Mouse (Mus musculus) intestine, postnatal 0 days (tissue): ENCODE data around the gene Apbb2. TPM values are rescaled to one million over a fixed set of nuclear protein-coding genes. Genes with fewer than 3 reads are reported as not detected.

ENCODE experiments used
- ATAC-seq: fragments of 200-750 bp; cut with Nextera tagmentation; 2 replicates; pipeline ENCODE4 v1.8.0; 2017; ENCODE audit warnings: mild to moderate bottlenecking, moderate TSS enrichment, moderate library complexity
- H3K27ac ChIP-seq: fragments of 300-500 bp; sonication (generic); 2 replicates; pipeline ENCODE4 v1.5.1; 2014; ENCODE audit warnings: mild to moderate bottlenecking, low read depth, low read length, moderate library complexity
- H3K27me3 ChIP-seq: fragments of 300-500 bp; sonication (generic); replicated peaks from 2 replicates; pipeline ENCODE4 v1.6.1; 2014; ENCODE audit warnings: low read length, mixed read lengths; ENCODE audit not compliant: control insufficient read depth, insufficient read depth
- H3K36me3 ChIP-seq: fragments of 300-500 bp; sonication (generic); 2 replicates; pipeline ENCODE4 v1.6.1; 2014; ENCODE audit warnings: mild to moderate bottlenecking, moderate library complexity; ENCODE audit not compliant: control insufficient read depth, insufficient read depth
- H3K4me1 ChIP-seq: fragments of 300-500 bp; sonication (generic); replicated peaks from 2 replicates; pipeline ENCODE4 v1.6.1; 2014; ENCODE audit warnings: antibody characterized with exemption, low read length, mixed read lengths; ENCODE audit not compliant: control insufficient read depth, insufficient read depth
- H3K4me2 ChIP-seq: fragments of 300-500 bp; sonication (generic); replicated peaks from 2 replicates; pipeline ENCODE4 v1.6.1; 2014; ENCODE audit warnings: low read depth, mild to moderate bottlenecking, moderate library complexity
- H3K4me3 ChIP-seq: fragments of 300-500 bp; sonication (generic); 2 replicates; pipeline ENCODE4 v1.5.1; 2014; ENCODE audit warnings: low read depth, low read length
- H3K9ac ChIP-seq: fragments of 300-500 bp; sonication (generic); 2 replicates; pipeline ENCODE4 v1.6.1; 2014; ENCODE audit warnings: mild to moderate bottlenecking, low read depth, low read length
- H3K9me3 ChIP-seq: fragments of 300-500 bp; sonication (generic); 2 replicates; pipeline ENCODE4 v1.6.1; 2016; ENCODE audit warnings: mixed run types; ENCODE audit not compliant: control insufficient read depth
- CTCF ChIP-seq: sonication (generic); IDR thresholded peaks from 2 replicates; pipeline ENCODE4 v1.5.1; 2016; ENCODE audit warnings: low read depth, mild to moderate bottlenecking, control low read depth, antibody characterized with exemption, moderate library complexity
- WGBS: fragments of 180-500 bp; shearing (Covaris S2); extraction: QIAGEN DNeasy Blood & Tissue Kit; methylation state at CpG from one replicate; pipeline ENCODE4 v1.1.7; 2014; 5-methylcytosine and 5-hydroxymethylcytosine counted together
- polyA plus RNA-seq: library from polyadenylated mRNA; unstranded; fragments of >200 nt; fragmentation: Nextera tagmentation; extraction: Ambion mirVana; gene quantifications from 2 replicates; pipeline ENCODE4 v1.2.1, GENCODE M21; 2015

Apbb2 gene
- polyA plus RNA-seq, 1 experiment from 2014 or later = 18.7 TPM

DNA sequence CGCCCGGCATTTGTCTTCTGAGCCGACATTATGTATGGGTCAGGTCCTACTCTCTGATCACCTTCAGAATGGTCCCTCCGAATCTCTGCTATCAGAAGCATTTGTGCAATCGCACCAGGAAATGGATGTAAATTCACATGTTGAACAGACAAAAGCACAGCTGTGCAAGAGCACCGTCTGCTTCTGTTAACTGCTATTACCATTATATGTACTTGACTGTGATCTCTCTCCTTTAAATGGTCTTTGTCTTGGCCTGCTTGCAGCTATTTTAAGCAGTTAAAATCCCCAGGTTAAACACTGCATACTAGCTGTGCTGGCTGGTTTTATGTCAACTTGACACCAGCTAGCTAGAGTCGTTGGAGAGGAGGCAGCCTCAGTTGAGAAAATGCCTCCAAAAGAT, 132.6 kb downstream of the Apbb2 start:
- H3K9me3 ChIP-seq = no peaks in the 10 kb centered on the region
- ATAC-seq = no peak
- 67% methylated on average over 7 of the region's 7 CpGs for WGBS
- no peak for TF ChIP-seq CTCF
- H3K4me1 ChIP-seq = no peaks in the 10 kb centered on the region
- no peak overlapping the region for H3K4me2 ChIP-seq
- no peak overlapping the region for H3K9ac ChIP-seq
- no peaks in the 10 kb centered on the region for H3K27me3 ChIP-seq
- H3K4me3 ChIP-seq = no peak overlapping the region
- H3K27ac ChIP-seq = no peak overlapping the region
- H3K36me3 ChIP-seq = no peaks in the 10 kb centered on the region

- Histone ChIP-seq H3K27ac (no peak overlapping the region), H3K4me1 (no peaks in the 10 kb centered on the region), H3K4me2 (no peak overlapping the region), H3K9ac (no peak overlapping the region), H3K36me3 (no peaks in the 10 kb centered on the region), H3K27me3 (no peaks in the 10 kb centered on the region), H3K4me3 (no peak overlapping the region), H3K9me3 (no peaks in the 10 kb centered on the region)
- WGBS = 76% methylated on average over 10 of the region's 10 CpGs
- no peak for TF ChIP-seq CTCF
- no peak for ATAC-seq
Observed at GRCm38 (mm10) chr5:66476266-66476665, 142.3 kb downstream of the Apbb2 start.

DNA sequence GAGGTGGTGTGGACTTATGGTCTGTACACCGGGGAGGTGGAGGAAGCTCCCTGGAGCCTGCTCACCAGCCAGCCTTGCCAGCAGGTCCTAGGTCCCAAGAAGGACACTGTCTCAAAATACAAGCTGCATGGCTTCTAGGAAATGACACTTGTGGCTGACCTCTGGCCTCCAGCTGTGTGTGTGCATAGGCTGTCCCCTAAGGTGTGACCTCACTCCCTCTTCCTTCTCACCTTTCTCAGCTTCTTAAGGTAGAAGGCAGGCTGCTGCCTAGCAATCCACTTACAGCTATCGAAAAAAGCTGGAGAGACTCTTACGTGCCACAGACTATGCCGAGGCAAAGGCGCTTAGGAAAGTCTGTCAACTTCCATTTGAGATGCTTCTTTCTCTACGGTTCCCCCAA, 142.8 kb downstream of the Apbb2 start:
- 80% methylated on average over 6 of the region's 6 CpGs for WGBS
- no peaks in the 10 kb centered on the region for H3K9me3 ChIP-seq
- H3K27me3 ChIP-seq = no peaks in the 10 kb centered on the region
- no peaks in the 10 kb centered on the region for H3K4me1 ChIP-seq
- no peak overlapping the region for H3K27ac ChIP-seq
- H3K4me2 ChIP-seq = no peak overlapping the region
- TF ChIP-seq CTCF = no peak
- no peaks in the 10 kb centered on the region for H3K36me3 ChIP-seq
- H3K4me3 ChIP-seq = no peak overlapping the region
- no peak for ATAC-seq
- no peak overlapping the region for H3K9ac ChIP-seq

DNA sequence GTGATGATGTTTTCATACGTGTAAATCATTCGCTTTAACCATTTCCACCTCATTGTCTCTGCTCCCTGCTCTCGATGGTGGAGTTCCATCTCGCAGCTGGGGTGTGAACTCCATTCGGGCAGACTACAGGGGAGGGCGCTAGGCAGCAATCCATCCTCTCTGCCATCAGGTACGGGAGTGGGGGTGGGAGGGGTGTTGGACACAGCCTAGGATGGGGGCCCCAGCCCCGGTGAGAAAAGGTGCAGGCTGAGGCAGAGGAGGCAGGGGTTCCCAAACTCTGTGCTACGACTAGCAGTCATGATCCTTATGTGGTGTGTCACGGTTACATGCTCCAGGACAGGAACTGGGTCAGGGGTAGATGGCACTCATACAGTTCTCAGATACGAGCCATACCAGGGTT, 144.4 kb downstream of the Apbb2 start:
- no peak for TF ChIP-seq CTCF
- no peak overlapping the region for H3K4me2 ChIP-seq
- no peak for ATAC-seq
- H3K9me3 ChIP-seq = no peaks in the 10 kb centered on the region
- 72% methylated on average over 11 of the region's 11 CpGs for WGBS
- no peak overlapping the region for H3K9ac ChIP-seq
- H3K4me3 ChIP-seq = no peak overlapping the region
- no peaks in the 10 kb centered on the region for H3K27me3 ChIP-seq
- H3K27ac ChIP-seq = no peak overlapping the region
- H3K36me3 ChIP-seq = no peaks in the 10 kb centered on the region
- H3K4me1 ChIP-seq = no peaks in the 10 kb centered on the region

DNA sequence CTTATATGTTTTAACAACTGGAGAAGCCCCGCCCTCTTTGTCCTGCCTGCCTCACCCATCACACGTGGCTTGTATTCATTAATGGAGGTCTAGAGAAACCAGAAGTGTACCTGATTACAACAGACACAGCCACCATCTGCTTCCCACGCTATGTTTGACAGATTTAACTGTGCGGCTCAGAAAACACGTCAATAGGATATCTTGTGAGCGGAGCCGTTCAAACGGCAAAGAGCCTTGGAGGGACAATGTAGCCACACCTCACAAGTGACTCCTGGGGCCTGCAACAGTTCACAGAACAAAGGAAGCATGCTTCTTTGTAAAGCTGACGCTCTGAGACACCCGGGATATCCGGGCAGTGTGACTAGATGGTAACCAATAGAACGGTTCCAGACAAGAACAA, 145.0 kb downstream of the Apbb2 start:
- TF ChIP-seq CTCF = no peak
- 41% methylated on average over 12 of the region's 12 CpGs for WGBS
- H3K4me3 ChIP-seq = no peak overlapping the region
- no peaks in the 10 kb centered on the region for H3K27me3 ChIP-seq
- no peaks in the 10 kb centered on the region for H3K4me1 ChIP-seq
- H3K36me3 ChIP-seq = no peaks in the 10 kb centered on the region
- 0 out of 2 replicates have a peak overlapping the region, but pooled peaks have one; percentile 14 for H3K4me2 ChIP-seq
- no peak overlapping the region for H3K9ac ChIP-seq
- H3K27ac ChIP-seq = no peak overlapping the region
- 0 out of 2 replicates have a peak, but pooled peaks have one; percentile 43 for ATAC-seq
- no peaks in the 10 kb centered on the region for H3K9me3 ChIP-seq

GRCm38 (mm10) chr5:66470837-66471236, 147.7 kb downstream of the Apbb2 start:
- WGBS = 70% methylated on average over 5 of the region's 5 CpGs
- H3K9ac ChIP-seq = no peak overlapping the region
- no peak overlapping the region for H3K27ac ChIP-seq
- no peaks in the 10 kb centered on the region for H3K9me3 ChIP-seq
- no peak overlapping the region for H3K4me2 ChIP-seq
- H3K4me3 ChIP-seq = no peak overlapping the region
- ATAC-seq = no peak
- no peaks in the 10 kb centered on the region for H3K27me3 ChIP-seq
- no peaks in the 10 kb centered on the region for H3K36me3 ChIP-seq
- H3K4me1 ChIP-seq = no peaks in the 10 kb centered on the region
- TF ChIP-seq CTCF = no peak

- no peak overlapping the region for H3K4me3 ChIP-seq
- no peak overlapping the region for H3K4me2 ChIP-seq
- WGBS = 84% methylated on average over 11 of the region's 11 CpGs
- TF ChIP-seq CTCF = no peak
- H3K36me3 ChIP-seq = no peaks in the 10 kb centered on the region
- H3K27ac ChIP-seq = no peak overlapping the region
- H3K9ac ChIP-seq = no peak overlapping the region
- H3K9me3 ChIP-seq = no peaks in the 10 kb centered on the region
- H3K4me1 ChIP-seq = no peaks in the 10 kb centered on the region
- no peak for ATAC-seq
- no peaks in the 10 kb centered on the region for H3K27me3 ChIP-seq
Observed at GRCm38 (mm10) chr5:66469685-66470084, 148.9 kb downstream of the Apbb2 start.
